In the genomic region with DNA sequence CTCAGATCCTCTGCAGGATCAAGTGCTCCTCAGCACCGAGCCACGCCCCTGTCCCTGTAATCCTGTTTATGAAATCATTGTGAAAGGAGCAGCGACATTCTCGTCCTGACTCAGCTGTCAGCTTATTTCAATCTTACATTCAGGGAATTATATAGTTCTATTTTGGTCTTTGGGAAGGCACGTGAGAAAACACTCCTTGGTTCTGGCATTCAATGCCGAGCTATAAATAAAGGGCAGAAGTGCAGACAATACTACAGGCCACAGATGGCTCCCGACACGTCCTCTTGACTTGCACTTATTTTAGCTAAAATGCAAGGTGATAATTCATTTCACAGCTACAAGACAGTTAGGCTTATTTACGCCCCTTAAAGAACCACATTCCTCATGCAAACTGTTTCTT, we compare ENCODE assay signal across 27 mouse cellular contexts. TPM values are rescaled to one million over a fixed set of nuclear protein-coding genes. Genes with fewer than 3 reads are reported as not detected.
DNase-seq lines count a peak whose midpoint lies in the region; ATAC-seq and TF ChIP-seq lines count a peak whose summit lies in the region.
"Had no signal": no experiment of that assay in that cellular context is flagged by ENCODE, and none has a peak within 500 bp of the region (broad histone marks: within the 10 kb centered on the region; RNA-seq: fewer than 3 reads in every experiment).

No protein-coding gene starts in this region.

- H3K27ac ChIP-seq in kidney, embryonic 14.5 days (ENCODE audit: low read depth, low read length), result no peak overlapping the region
- no peak overlapping the region for H3K27ac ChIP-seq in embryonic facial prominence, embryonic 15.5 days (replicated peaks)
- peak overlapping the region; percentile 80 to 85 for H3K27ac ChIP-seq in heart, embryonic 14.5 days (replicated peaks in 1 of 2; ENCODE audit: control insufficient read depth in 1 of 2, insufficient read depth in 1 of 2, low read depth in 2 of 2, low read length in 2 of 2)
- H3K27ac ChIP-seq in limb, embryonic 14.5 days (replicated peaks; ENCODE audit: low read depth, low read length), result no peak overlapping the region
- H3K27ac ChIP-seq: intestine, embryonic 15.5 days; liver, embryonic 15.5 days; macrophage had no signal

- no peak overlapping the region for H3K4me2 ChIP-seq in kidney, embryonic 14.5 days (replicated peaks; ENCODE audit: low read depth, low read length)
- H3K4me2 ChIP-seq in embryonic facial prominence, embryonic 15.5 days (replicated peaks), result no peak overlapping the region
- peak overlapping the region; percentile 27 for H3K4me2 ChIP-seq in heart, embryonic 14.5 days (ENCODE audit: low read length)
- no peak overlapping the region for H3K4me2 ChIP-seq in limb, embryonic 14.5 days (replicated peaks; ENCODE audit: low read depth, low read length, severe bottlenecking)
- H3K4me2 ChIP-seq: intestine, embryonic 15.5 days; liver, embryonic 15.5 days had no signal

- 59% methylated on average over 9 of the region's 9 CpGs for WGBS in kidney, embryonic 14.5 days
- 56% methylated on average over 9 of the region's 9 CpGs for WGBS in embryonic facial prominence, embryonic 15.5 days
- WGBS in heart, embryonic 14.5 days, result 25% methylated on average over 9 of the region's 9 CpGs
- 41% methylated on average over 9 of the region's 9 CpGs for WGBS in limb, embryonic 14.5 days

- peaks cover 3% of the 10 kb centered on the region; the same call in 1 of the 2 replicates for H3K36me3 ChIP-seq in kidney, embryonic 14.5 days (ENCODE audit: control insufficient read depth, insufficient read depth, low read length)
- H3K36me3 ChIP-seq in embryonic facial prominence, embryonic 15.5 days, result 0 out of 2 replicates have a peak, but pooled peaks cover 4% of the 10 kb centered on the region
- peaks cover 3% of the 10 kb centered on the region; the same call in 1 of the 2 replicates for H3K36me3 ChIP-seq in heart, embryonic 14.5 days (ENCODE audit: control insufficient read depth, insufficient read depth, low read length)
- H3K36me3 ChIP-seq in limb, embryonic 14.5 days (ENCODE audit: control insufficient read depth, insufficient read depth, low read length), result no peaks in the 10 kb centered on the region
- H3K36me3 ChIP-seq: intestine, embryonic 15.5 days; liver, embryonic 15.5 days had no signal

- H3K9me3 ChIP-seq in kidney, embryonic 14.5 days (ENCODE audit: control insufficient read depth, low read length), result no peaks in the 10 kb centered on the region
- H3K9me3 ChIP-seq in embryonic facial prominence, embryonic 15.5 days (replicated peaks), result no peaks in the 10 kb centered on the region
- no peaks in the 10 kb centered on the region for H3K9me3 ChIP-seq in heart, embryonic 14.5 days (ENCODE audit: control insufficient read depth, low read length)
- H3K9me3 ChIP-seq in limb, embryonic 14.5 days (ENCODE audit: control insufficient read depth, low read length), result no peaks in the 10 kb centered on the region
- H3K9me3 ChIP-seq: forebrain, embryonic 10.5 days; G1E; hindbrain, embryonic 10.5 days; intestine, embryonic 15.5 days; liver, embryonic 15.5 days had no signal

- TF ChIP-seq POLR2A in limb, embryonic 14.5 days (IDR thresholded peaks at IDR 0.05; ENCODE audit: borderline replicate concordance, extremely low read depth, insufficient read depth, insufficient read length), result no peak

- no peak for DNase-seq in kidney, adult 9 months
- no peak for DNase-seq in limb, embryonic 14.5 days (ENCODE audit: low spot score)
- DNase-seq in thymus, postnatal 14 days, result no peak
- DNase-seq in spleen, postnatal 36 days (ENCODE audit: low spot score in 2 of 2), result no peak
- DNase-seq in gastrocnemius, postnatal 10 days, result no peak
- DNase-seq: adrenal gland, adult 8-10 months; B cell, adult 2 months; cerebellum, adult 8-10 months; forebrain, postnatal 0 days; gastrocnemius, postnatal 36 days; kidney, adult 8-10 months; kidney, postnatal 36 days; liver had no signal

- H3K27me3 ChIP-seq in kidney, embryonic 14.5 days (ENCODE audit: control insufficient read depth, insufficient read depth, low read length), result no peaks in the 10 kb centered on the region
- no peaks in the 10 kb centered on the region for H3K27me3 ChIP-seq in embryonic facial prominence, embryonic 15.5 days
- no peaks in the 10 kb centered on the region for H3K27me3 ChIP-seq in heart, embryonic 14.5 days (ENCODE audit: control insufficient read depth, insufficient read depth, low read length)
- H3K27me3 ChIP-seq in limb, embryonic 14.5 days (ENCODE audit: control insufficient read depth, insufficient read depth, low read length), result no peaks in the 10 kb centered on the region
- H3K27me3 ChIP-seq: CH12.LX; intestine, embryonic 15.5 days; liver, embryonic 15.5 days had no signal

- ATAC-seq in kidney, embryonic 14.5 days (ENCODE audit: low FRiP score, low TSS enrichment), result no peak
- ATAC-seq in embryonic facial prominence, embryonic 15.5 days (ENCODE audit: insufficient number of reproducible peaks, low FRiP score, low TSS enrichment, low read depth), result 0 out of 2 replicates have a peak, but pooled peaks have one; percentile 43
- ATAC-seq in heart, embryonic 14.5 days (ENCODE audit: insufficient number of reproducible peaks, insufficient read depth, low FRiP score, low read depth), result 0 out of 2 replicates have a peak, but pooled peaks have one; percentile 24
- 0 out of 2 replicates have a peak, but pooled peaks have one; percentile 37 for ATAC-seq in limb, embryonic 14.5 days (ENCODE audit: low FRiP score, low read depth)
- ATAC-seq: forebrain, postnatal 0 days; hindbrain, embryonic 16.5 days; intestine, embryonic 15.5 days; midbrain, embryonic 16.5 days had no signal

- no peak overlapping the region for H3K4me3 ChIP-seq in kidney, embryonic 14.5 days (ENCODE audit: low read length)
- no peak overlapping the region for H3K4me3 ChIP-seq in embryonic facial prominence, embryonic 15.5 days (replicated peaks)
- H3K4me3 ChIP-seq in heart, embryonic 14.5 days (ENCODE audit: control insufficient read depth in 1 of 2, insufficient read depth in 1 of 2, low read depth in 1 of 2, low read length in 2 of 2), result no peak overlapping the region
- no peak overlapping the region for H3K4me3 ChIP-seq in limb, embryonic 14.5 days (replicated peaks; ENCODE audit: low read length)
- H3K4me3 ChIP-seq: forebrain, embryonic 10.5 days; hindbrain, embryonic 10.5 days; intestine, embryonic 15.5 days; liver, embryonic 15.5 days had no signal

- 0 out of 2 replicates have a peak overlapping the region, but pooled peaks have one; percentile 12 for H3K9ac ChIP-seq in kidney, embryonic 14.5 days (ENCODE audit: low read depth, low read length)
- no peak overlapping the region for H3K9ac ChIP-seq in embryonic facial prominence, embryonic 15.5 days
- no peak overlapping the region for H3K9ac ChIP-seq in heart, embryonic 14.5 days (ENCODE audit: low read length)
- no peak overlapping the region for H3K9ac ChIP-seq in limb, embryonic 14.5 days (ENCODE audit: low read depth, low read length, severe bottlenecking)
- H3K9ac ChIP-seq: forebrain, postnatal 0 days; intestine, embryonic 15.5 days; liver, embryonic 15.5 days had no signal

- peaks cover 28% of the 10 kb centered on the region for H3K4me1 ChIP-seq in kidney, embryonic 14.5 days (ENCODE audit: control insufficient read depth, insufficient read depth, low read length)
- no peaks in the 10 kb centered on the region for H3K4me1 ChIP-seq in embryonic facial prominence, embryonic 15.5 days
- peaks cover 24 to 50% of the 10 kb centered on the region in 2 experiments for H3K4me1 ChIP-seq in heart, embryonic 14.5 days (ENCODE audit: control insufficient read depth in 2 of 2, insufficient read depth in 2 of 2, low read length in 2 of 2)
- H3K4me1 ChIP-seq in limb, embryonic 14.5 days (ENCODE audit: control insufficient read depth, insufficient read depth, low read length), result peaks cover 28% of the 10 kb centered on the region

RNA-seq across cellular contexts. Expression of gene Skor1, which starts 46.0 kb away (rescaled TPM):
- polyA plus RNA-seq in kidney, embryonic 14.5 days (2014; fragmentation: Nextera tagmentation; extraction: Ambion mirVana), result not detected in 2 replicates
- polyA plus RNA-seq in embryonic facial prominence, embryonic 15.5 days (2015; fragmentation: Nextera tagmentation; extraction: Ambion mirVana), result 0.08 TPM in 1 of 2 replicates, not detected in the other
- polyA plus RNA-seq in heart, embryonic 14.5 days (2014; fragmentation: Nextera tagmentation; extraction: Ambion mirVana), result not detected in 2 replicates
- 0.11 and 0.24 TPM in 2 replicates for polyA plus RNA-seq in limb, embryonic 14.5 days (2012; rRNA removed)
- polyA plus RNA-seq in limb, embryonic 14.5 days (2014; fragmentation: Nextera tagmentation; extraction: Ambion mirVana), result 0.08 TPM in 1 of 2 replicates, not detected in the other
- total RNA-seq in gastrocnemius, postnatal 10 days (2021), result under 1 TPM in 1 of 2 experiments, not detected in 1; 0.09 TPM
- total RNA-seq: CH12.LX; neutrophil, adult 5-6 weeks had no signal
- polyA plus RNA-seq: G1E; intestine, embryonic 15.5 days; liver, embryonic 15.5 days; lung, embryonic 16.5 days had no signal

Comparison
In these comparisons a context has a peak if more than half of its experiments do, and no peak if none do; other contexts are left out.
1. H3K27ac ChIP-seq: peak in heart, embryonic 14.5 days (2 of 2); none in kidney, embryonic 14.5 days (single experiment), embryonic facial prominence, embryonic 15.5 days (single experiment) and limb, embryonic 14.5 days (single experiment).